Mouse (Mus musculus) heart, embryonic 14.5 days (tissue): ENCODE results near the gene Gspt1. TPM values are rescaled to one million over a fixed set of nuclear protein-coding genes. Genes with fewer than 3 reads are reported as not detected.
A peak's percentile ranks its signal among the peaks of the same experiment; 100 is the strongest.
"Not testable (repeated sequence)": the region's sequence is repeated elsewhere in the genome, so short reads cannot be mapped to it uniquely, and the experiment has no call there.

Experiments
- ATAC-seq: fragments of 200-750 bp; cut with Nextera tagmentation; 2 replicates; pipeline ENCODE4 v1.8.0; 2017; ENCODE audit warnings: low read depth, moderate TSS enrichment; ENCODE audit not compliant: insufficient number of reproducible peaks, insufficient read depth, low FRiP score
- H3K27ac ChIP-seq, 2 experiments: fragments of 200-500 bp in 1 of 2; fragments of 300-500 bp in 1 of 2; sonication (generic) in 1 of 2; replicated peaks in 1 of 2; 2 replicates each; pipeline ENCODE4 v1.5.1; 2012 to 2014; ENCODE audit warnings: low read depth in 2 of 2, low read length in 2 of 2, control low read depth in 1 of 2, mild to moderate bottlenecking in 1 of 2, mixed read lengths in 1 of 2; ENCODE audit not compliant: control insufficient read depth in 1 of 2, insufficient read depth in 1 of 2
- H3K27me3 ChIP-seq: fragments of 300-500 bp; sonication (generic); 2 replicates; pipeline ENCODE4 v1.6.1; 2014; ENCODE audit warnings: mild to moderate bottlenecking, low read length, control low read depth; ENCODE audit not compliant: control insufficient read depth, insufficient read depth
- H3K36me3 ChIP-seq: fragments of 300-500 bp; sonication (generic); 2 replicates; pipeline ENCODE4 v1.6.1; 2014; ENCODE audit warnings: mild to moderate bottlenecking, control low read depth, low read length, mixed read lengths; ENCODE audit not compliant: control insufficient read depth, insufficient read depth
- H3K4me1 ChIP-seq, 2 experiments: fragments of 200-500 bp in 1 of 2; fragments of 300-500 bp in 1 of 2; sonication (generic) in 1 of 2; 2 replicates each; pipeline ENCODE4 v1.6.1; 2012 to 2014; ENCODE audit warnings: low read length in 2 of 2, control low read depth in 1 of 2, mixed read lengths in 1 of 2; ENCODE audit not compliant: control insufficient read depth in 2 of 2, insufficient read depth in 2 of 2
- H3K4me2 ChIP-seq: fragments of 300-500 bp; sonication (generic); 2 replicates; pipeline ENCODE4 v1.6.1; 2014; ENCODE audit warnings: mild to moderate bottlenecking, low read length
- H3K4me3 ChIP-seq, 2 experiments: fragments of 200-500 bp in 1 of 2; fragments of 300-500 bp in 1 of 2; sonication (generic) in 1 of 2; 2 replicates each; pipeline ENCODE4 v1.5.1; 2012 to 2014; ENCODE audit warnings: low read length in 2 of 2, mild to moderate bottlenecking in 2 of 2, control low read depth in 1 of 2, low read depth in 1 of 2, moderate library complexity in 1 of 2; ENCODE audit not compliant: control insufficient read depth in 1 of 2, insufficient read depth in 1 of 2
- H3K9ac ChIP-seq: fragments of 300-500 bp; sonication (generic); 2 replicates; pipeline ENCODE4 v1.6.1; 2014; ENCODE audit warnings: mild to moderate bottlenecking, low read length
- H3K9me3 ChIP-seq: fragments of 300-500 bp; sonication (generic); 2 replicates; pipeline ENCODE4 v1.6.1; 2016; ENCODE audit warnings: low read length, control low read depth; ENCODE audit not compliant: control insufficient read depth
- WGBS: fragments of 180-500 bp; shearing (Covaris S2); extraction: QIAGEN DNeasy Blood & Tissue Kit; methylation state at CpG from one replicate; pipeline ENCODE4 v1.1.7; 2014; 5-methylcytosine and 5-hydroxymethylcytosine counted together
- polyA plus RNA-seq: library from polyadenylated mRNA; unstranded; fragments of >200 nt; fragmentation: Nextera tagmentation; extraction: Ambion mirVana; gene quantifications from 2 replicates; pipeline ENCODE4 v1.2.1, GENCODE M21; 2014

Gspt1 gene
- 56.6 and 58.1 TPM in 2 replicates for polyA plus RNA-seq

DNA sequence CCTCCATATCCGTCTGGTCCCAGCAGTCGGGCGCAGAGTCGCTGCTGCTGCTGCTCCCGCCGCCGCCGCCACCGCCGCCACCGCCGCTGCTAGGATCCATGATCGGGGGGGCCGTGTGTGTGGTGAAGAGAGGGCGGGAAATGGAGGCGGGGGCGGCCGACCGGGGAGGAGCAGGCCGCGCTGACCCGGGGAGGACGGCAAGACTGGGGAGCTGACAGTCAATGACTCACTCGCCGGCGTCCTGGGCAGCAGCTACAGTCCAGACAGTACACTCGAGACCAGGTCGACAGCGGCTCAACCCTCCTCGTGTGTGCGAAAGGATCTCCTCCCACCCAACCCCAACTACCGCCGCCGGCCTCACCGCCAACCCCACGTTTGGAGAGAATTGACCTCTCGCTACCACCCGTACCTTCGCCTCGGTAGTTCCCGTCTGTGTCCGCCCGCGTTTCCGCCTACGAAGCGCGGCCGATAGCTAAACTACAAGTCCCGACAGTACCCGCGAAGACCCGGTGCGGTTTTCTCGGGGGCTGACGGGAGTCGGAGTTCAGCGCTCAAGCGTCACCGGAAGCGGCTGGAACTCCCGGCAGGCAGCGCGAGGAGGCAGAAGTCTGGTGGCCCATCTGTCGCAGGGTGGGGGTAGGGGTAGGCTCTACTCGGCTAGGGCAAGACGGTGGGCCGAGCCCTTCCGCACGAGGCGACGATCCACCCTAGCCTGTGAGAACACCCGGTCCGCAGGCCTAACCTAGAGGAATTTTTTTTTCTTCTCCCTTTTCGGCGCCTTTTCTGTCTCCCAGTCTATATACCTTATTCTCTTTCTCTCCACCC lies at the start of gene Gspt1:
Gene Gspt1, minus strand, starts transcription at position 428 of the 825 bp plus-strand sequence.
- ATAC-seq: peak; percentile 94
- peaks cover 2 to 15% of the 10 kb centered on the region in 2 experiments for H3K4me1 ChIP-seq
- peak within 1 kb of the TSS; percentile 86 for H3K4me3 ChIP-seq
- WGBS: 0% methylated on average over 71 of the region's 76 CpGs
- H3K27me3 ChIP-seq: no peaks in the 10 kb centered on the region
- no peaks in the 10 kb centered on the region for H3K9me3 ChIP-seq
- peak within 1 kb of the TSS; percentile 73 for H3K4me2 ChIP-seq
- H3K9ac ChIP-seq: peak within 1 kb of the TSS; percentile 91
- H3K27ac ChIP-seq: peak within 1 kb of the TSS; percentile 88 to 91
- H3K36me3 ChIP-seq: no peaks in the 10 kb centered on the region

DNA sequence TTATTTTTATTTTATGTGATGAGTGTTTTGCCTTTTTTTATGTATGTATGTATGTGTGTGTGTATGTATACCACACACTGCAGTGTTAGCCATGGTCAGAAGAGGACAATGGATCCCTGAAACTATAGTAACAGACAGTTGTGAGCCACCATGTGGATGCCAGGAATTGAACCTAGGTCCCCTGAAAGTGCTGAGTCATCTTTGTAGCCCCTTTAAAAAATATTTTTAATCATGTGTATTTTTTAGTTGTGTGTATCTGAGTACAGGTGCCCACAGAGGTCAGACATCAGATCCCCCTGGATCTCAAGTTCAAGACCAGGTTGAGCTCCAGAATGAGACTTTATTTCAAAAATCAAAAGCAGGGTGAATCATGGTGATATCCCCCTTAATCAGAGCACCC lies 49.6 kb upstream of the Gspt1 start:
- Histone ChIP-seq H3K36me3 (no peaks in the 10 kb centered on the region), H3K27ac (no peak overlapping the region), H3K9me3 (no peaks in the 10 kb centered on the region), H3K4me3 (no peak overlapping the region), H3K4me1 (no peaks in the 10 kb centered on the region), H3K27me3 (no peaks in the 10 kb centered on the region), H3K4me2 (no peak overlapping the region), H3K9ac (no peak overlapping the region)
- no peak for ATAC-seq

DNA sequence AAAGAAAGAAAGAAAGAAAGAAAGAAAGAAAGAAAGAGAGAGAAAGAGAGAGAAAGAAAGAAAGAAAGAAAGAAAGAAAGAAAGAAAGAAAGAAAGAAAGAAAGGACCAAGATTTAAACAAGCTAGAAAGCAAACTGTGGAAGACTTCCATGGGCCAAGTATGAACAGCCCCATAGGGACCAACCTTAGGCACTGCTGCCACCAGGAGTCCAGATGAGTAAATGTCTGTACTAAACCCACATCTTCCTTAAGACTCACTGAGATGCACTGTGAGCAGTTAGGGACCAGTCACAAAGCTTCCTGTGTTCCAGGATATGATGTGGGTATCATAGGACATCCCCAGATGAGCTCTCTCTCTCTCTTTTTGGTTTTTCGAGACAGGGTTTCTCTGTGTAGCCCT lies 43.6 kb upstream of the Gspt1 start:
- H3K4me1 ChIP-seq, H3K4me3 ChIP-seq, H3K9me3 ChIP-seq, ATAC-seq, H3K27me3 ChIP-seq, H3K27ac ChIP-seq, H3K9ac ChIP-seq, H3K4me2 ChIP-seq, H3K36me3 ChIP-seq: not testable (repeated sequence)
- 69% methylated on average over 1 of the region's 1 CpGs for WGBS

DNA sequence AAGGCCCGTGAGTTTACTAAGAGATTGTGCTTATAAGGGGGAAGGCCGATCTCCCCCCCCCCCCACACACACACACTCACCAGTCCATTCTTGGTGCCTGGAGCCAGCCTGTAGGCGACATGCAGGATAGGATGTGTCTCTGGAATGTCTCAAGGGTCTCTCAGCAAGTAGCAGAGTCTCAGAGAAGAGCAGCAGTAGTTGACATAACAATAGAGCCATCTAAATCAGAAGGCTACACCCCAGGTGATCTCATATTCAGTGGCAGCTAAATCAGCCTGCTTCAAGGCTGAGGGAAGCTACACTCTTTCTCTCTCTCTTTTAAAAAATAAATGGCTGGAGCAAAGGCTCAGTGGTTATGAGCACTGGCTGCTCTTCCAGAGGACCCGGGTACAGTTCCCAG lies 41.5 kb upstream of the Gspt1 start:
- not testable (repeated sequence) for H3K4me2 ChIP-seq, H3K27ac ChIP-seq, H3K9ac ChIP-seq, H3K9me3 ChIP-seq, ATAC-seq, H3K4me1 ChIP-seq, H3K27me3 ChIP-seq, H3K4me3 ChIP-seq, H3K36me3 ChIP-seq
- 75% methylated on average over 4 of the region's 4 CpGs for WGBS

DNA sequence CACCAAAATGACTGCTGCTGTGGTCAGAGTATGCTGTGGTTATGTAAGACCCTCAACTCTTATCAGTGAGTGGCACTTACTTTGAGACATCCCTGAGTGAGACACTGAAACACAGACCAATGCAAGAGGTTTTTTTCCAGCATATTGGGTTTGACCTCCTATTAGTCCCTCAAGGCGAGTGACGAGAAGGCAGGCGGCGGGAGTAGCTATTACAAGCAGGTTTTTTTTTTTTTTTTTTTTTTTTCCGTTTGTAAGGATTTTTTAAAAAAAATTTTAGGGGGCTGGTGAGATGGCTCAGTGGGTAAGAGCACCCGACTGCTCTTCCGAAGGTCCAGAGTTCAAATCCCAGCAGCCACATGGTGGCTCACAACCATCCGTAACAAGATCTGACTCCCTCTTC lies 34.7 kb upstream of the Gspt1 start:
- H3K4me2 ChIP-seq, H3K36me3 ChIP-seq, ATAC-seq, H3K27ac ChIP-seq, H3K9ac ChIP-seq, H3K27me3 ChIP-seq, H3K4me1 ChIP-seq, H3K4me3 ChIP-seq: not testable (repeated sequence)
- WGBS: 89% methylated on average over 7 of the region's 8 CpGs
- H3K9me3 ChIP-seq: peaks cover 15% of the 10 kb centered on the region

DNA sequence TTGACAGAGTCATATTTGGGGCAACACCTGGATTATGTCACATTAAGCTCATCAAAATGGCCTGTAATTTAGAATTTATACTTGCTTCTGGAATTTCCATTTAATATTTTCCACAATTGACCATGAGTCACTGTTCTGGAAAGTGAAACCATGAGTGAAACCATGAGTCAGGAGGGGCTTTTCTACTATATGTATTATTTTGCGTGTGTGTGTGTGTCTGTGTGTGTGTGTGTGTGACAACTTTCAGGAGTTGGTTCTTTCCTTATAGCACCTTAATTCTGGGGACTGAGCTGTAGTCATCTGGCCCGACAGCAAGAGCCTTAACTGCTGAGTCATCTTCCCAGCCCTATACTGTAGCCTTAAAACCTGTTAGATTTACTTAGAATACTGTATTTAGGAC lies 31.8 kb upstream of the Gspt1 start:
- Histone ChIP-seq H3K4me1 (no peaks in the 10 kb centered on the region), H3K9ac (no peak overlapping the region), H3K4me2 (no peak overlapping the region), H3K27me3 (no peaks in the 10 kb centered on the region), H3K4me3 (no peak overlapping the region), H3K36me3 (no peaks in the 10 kb centered on the region), H3K27ac (no peak overlapping the region), H3K9me3 (peaks cover 15% of the 10 kb centered on the region)
- 86% methylated on average over 2 of the region's 2 CpGs for WGBS
- ATAC-seq: no peak

DNA sequence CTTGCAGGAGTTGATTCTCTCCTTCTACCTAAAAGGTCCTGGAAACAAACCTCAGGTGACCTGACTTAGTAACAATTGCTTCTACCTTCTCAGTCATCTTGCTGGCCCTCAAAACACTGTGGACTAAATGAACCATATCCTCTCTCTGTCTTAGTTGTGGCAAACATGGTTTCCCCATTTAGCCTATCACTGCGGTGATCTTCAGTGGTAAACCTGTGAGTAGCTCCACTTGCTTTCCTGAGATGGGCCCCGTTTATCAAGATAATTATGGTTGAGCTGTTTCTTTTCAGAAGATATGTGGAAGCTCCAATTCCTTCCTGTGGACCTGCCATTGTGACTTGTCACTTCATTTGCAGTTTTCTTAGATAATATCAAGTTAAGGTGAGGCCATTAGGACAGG lies 30.8 kb upstream of the Gspt1 start:
- Histone ChIP-seq H3K4me2 (no peak overlapping the region), H3K27ac (no peak overlapping the region), H3K27me3 (no peaks in the 10 kb centered on the region), H3K9me3 (peaks cover 9% of the 10 kb centered on the region), H3K4me3 (no peak overlapping the region), H3K4me1 (no peaks in the 10 kb centered on the region), H3K36me3 (no peaks in the 10 kb centered on the region), H3K9ac (no peak overlapping the region)
- ATAC-seq: no peak
- 78% methylated on average over 2 of the region's 2 CpGs for WGBS
